Mouse (Mus musculus): ENCODE results near the gene Kctd3. TPM values are rescaled to one million over a fixed set of nuclear protein-coding genes. Genes with fewer than 3 reads are reported as not detected.

The Kctd3 gene
- polyA plus RNA-seq (2015; fragmentation: Nextera tagmentation; extraction: Ambion mirVana), result 34.4 and 36.2 TPM in 2 replicates

DNA sequence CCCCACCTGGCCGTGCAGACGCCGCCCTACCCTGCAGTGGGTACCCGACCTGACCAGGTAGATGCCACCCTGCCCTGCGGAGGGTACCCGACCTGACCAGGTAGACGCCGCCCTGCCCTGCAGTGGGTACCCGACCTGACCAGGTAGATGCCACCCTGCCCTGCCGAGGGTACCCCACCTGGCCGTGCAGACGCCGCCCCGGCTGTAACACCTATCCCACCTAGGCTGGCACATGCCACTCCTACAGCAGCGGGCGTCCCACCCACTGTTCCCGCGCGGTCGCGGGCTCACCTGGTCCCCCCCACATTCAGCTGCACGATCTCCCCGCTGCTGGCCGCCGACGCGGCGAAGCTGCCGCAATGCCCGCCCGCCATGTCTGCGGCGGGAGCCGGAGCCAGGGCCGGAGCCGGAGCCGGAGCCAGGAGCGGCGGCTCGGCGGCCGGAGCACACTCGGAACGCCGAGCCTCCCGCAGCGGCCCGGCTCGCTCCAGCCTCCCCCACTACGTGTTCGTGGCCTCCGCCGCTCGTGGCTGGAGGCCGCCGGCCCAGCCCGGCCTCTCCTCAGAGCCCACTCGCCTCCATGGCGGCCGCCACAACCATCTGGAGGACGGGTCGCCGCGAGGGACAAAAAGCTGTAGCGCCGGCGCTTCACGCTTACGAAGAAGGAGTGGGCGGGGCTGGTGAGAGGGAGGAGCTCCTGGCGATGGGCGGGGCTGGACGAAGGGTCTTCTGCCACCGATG, at the start of gene Kctd3:
Gene Kctd3 (minus strand): TSS at position 603 of the 741 bp plus-strand sequence.
- ATAC-seq (ENCODE audit: low FRiP score), result peak; percentile 92

DNA sequence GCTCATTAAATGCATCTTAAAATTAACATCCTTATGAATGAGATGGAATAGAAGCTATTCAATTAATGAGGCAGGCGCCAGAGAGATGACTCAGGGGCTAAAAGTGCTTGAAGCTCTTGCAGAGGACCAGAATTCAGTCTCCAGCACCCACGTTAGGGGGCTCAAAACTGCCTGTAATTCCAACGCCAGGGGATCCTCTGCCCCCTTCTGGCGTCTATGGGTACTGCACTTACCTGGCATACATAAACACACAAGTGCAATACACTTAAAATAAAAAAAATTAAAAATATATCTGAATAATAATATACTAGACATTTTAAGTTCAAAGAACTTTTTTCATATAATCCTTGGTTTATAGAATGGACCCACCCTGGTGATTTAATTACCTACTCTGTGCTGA, 49.8 kb upstream of the Kctd3 start:
- H3K27ac ChIP-seq, result no peak overlapping the region
- H3K9ac ChIP-seq, result no peak overlapping the region
- no peaks in the 10 kb centered on the region for H3K9me3 ChIP-seq
- no peak overlapping the region for H3K4me3 ChIP-seq
- no peaks in the 10 kb centered on the region for H3K36me3 ChIP-seq
- WGBS, result 61% methylated on average over 4 of the region's 4 CpGs
- ATAC-seq (ENCODE audit: low FRiP score), result no peak
- H3K4me1 ChIP-seq (replicated peaks), result no peaks in the 10 kb centered on the region
- H3K4me2 ChIP-seq, result no peak overlapping the region
- H3K27me3 ChIP-seq, result no peaks in the 10 kb centered on the region

More for the DNA sequence above, at the start of gene Kctd3:
- under 1% methylated on average over 66 of the region's 74 CpGs for WGBS
- H3K27me3 ChIP-seq, result 0 out of 2 replicates have a peak, but pooled peaks cover 7% of the 10 kb centered on the region
- H3K36me3 ChIP-seq, result no peaks in the 10 kb centered on the region; the same call in 1 of the 2 replicates
- peak within 1 kb of the TSS; percentile 93 for H3K4me3 ChIP-seq
- H3K4me2 ChIP-seq, result peak within 1 kb of the TSS; percentile 95
- no peaks in the 10 kb centered on the region for H3K9me3 ChIP-seq
- peaks cover 30% of the 10 kb centered on the region for H3K4me1 ChIP-seq (replicated peaks)
- peak within 1 kb of the TSS; percentile 73 for H3K27ac ChIP-seq
- H3K9ac ChIP-seq, result peak within 1 kb of the TSS; percentile 96

DNA sequence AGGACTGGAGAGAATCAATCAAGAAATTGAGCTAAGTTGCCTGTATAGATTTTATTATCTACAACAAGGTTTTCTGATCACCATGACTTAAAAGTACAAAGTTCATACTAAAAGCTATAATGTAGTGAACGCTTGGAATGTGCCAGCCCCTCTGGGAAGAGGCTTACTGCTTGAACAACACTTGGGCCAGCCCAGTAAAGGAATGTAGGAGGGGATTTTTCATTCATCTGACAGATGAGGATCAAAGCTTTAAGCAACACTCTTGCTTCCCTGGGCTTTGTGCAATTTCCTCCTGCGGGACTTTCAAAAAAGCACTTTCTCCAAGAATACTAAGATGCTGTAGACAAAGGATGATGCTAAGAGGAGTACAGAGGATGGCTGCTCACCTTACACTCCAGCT, 48.3 kb upstream of the Kctd3 start:
- 70% methylated on average over 2 of the region's 2 CpGs for WGBS

GRCm38 (mm10) chr1:189054941-189055551, 47.4 kb upstream of the Kctd3 start:
- Histone ChIP-seq H3K27me3 (no peaks in the 10 kb centered on the region), H3K4me3 (no peak overlapping the region), H3K36me3 (no peaks in the 10 kb centered on the region), H3K4me1 (replicated peaks) (no peaks in the 10 kb centered on the region), H3K9ac (no peak overlapping the region), H3K4me2 (no peak overlapping the region), H3K9me3 (no peaks in the 10 kb centered on the region), H3K27ac (no peak overlapping the region)
- WGBS, result 89% methylated on average over 8 of the region's 8 CpGs
- ATAC-seq (ENCODE audit: low FRiP score), result no peak

More for the DNA sequence above, 48.3 kb upstream of the Kctd3 start:
- Histone ChIP-seq H3K4me3 (no peak overlapping the region), H3K27me3 (no peaks in the 10 kb centered on the region), H3K36me3 (no peaks in the 10 kb centered on the region), H3K4me1 (replicated peaks) (no peaks in the 10 kb centered on the region), H3K9me3 (no peaks in the 10 kb centered on the region), H3K27ac (no peak overlapping the region), H3K9ac (no peak overlapping the region), H3K4me2 (no peak overlapping the region)
- no peak for ATAC-seq (ENCODE audit: low FRiP score)

DNA sequence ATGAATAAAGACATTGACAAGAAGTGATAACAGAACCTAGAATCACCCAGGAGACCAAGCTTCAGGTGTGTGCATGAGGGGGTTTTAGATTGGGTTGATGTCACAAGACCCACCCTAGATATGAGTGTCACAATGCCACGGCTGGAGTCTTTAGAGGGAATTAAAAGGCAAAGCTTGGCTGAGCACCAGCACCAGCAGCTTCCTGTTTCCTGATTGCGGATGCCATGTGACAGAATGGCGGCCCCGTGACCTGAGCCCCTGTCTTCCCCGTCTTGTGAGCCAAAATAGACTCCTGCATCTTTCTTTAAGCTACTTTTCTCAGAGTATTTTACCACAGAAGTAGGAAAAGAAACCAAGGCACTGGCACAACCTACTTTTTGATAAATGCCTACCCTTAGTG, 46.5 kb upstream of the Kctd3 start:
- H3K9ac ChIP-seq, result no peak overlapping the region
- no peak for ATAC-seq (ENCODE audit: low FRiP score)
- no peak overlapping the region for H3K4me2 ChIP-seq
- no peaks in the 10 kb centered on the region for H3K27me3 ChIP-seq
- no peak overlapping the region for H3K27ac ChIP-seq
- H3K4me3 ChIP-seq, result no peak overlapping the region
- H3K4me1 ChIP-seq (replicated peaks), result no peaks in the 10 kb centered on the region
- H3K36me3 ChIP-seq, result no peaks in the 10 kb centered on the region
- no peaks in the 10 kb centered on the region for H3K9me3 ChIP-seq
- WGBS, result 73% methylated on average over 5 of the region's 5 CpGs

GRCm38 (mm10) chr1:189052189-189052588, 44.5 kb upstream of the Kctd3 start:
- H3K27ac ChIP-seq, result no peak overlapping the region
- no peaks in the 10 kb centered on the region for H3K36me3 ChIP-seq
- H3K9me3 ChIP-seq, result no peaks in the 10 kb centered on the region
- no peak overlapping the region for H3K4me2 ChIP-seq
- ATAC-seq (ENCODE audit: low FRiP score), result no peak
- WGBS, result 79% methylated on average over 4 of the region's 4 CpGs
- H3K27me3 ChIP-seq, result no peaks in the 10 kb centered on the region
- no peak overlapping the region for H3K4me3 ChIP-seq
- H3K4me1 ChIP-seq (replicated peaks), result no peaks in the 10 kb centered on the region
- H3K9ac ChIP-seq, result no peak overlapping the region

DNA sequence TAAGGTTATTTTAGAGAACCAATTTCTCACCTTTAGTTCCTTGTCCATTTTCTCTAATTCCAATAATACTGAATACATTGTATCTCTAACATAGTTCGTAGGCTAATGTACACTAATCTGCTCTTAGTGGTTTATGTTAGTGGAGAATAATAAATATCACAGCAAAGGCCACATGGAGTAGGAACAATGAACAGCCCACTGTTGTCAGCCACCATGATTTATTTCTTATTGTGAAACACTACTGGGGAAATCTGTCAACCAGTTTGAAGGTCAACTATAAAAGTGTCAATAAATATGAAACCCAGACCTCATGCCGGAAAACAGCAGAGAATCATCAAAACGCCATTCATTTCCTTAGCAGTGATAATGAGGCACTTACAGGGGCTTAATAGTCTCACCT, 42.5 kb upstream of the Kctd3 start:
- WGBS, result 87% methylated on average over 3 of the region's 3 CpGs

GRCm38 (mm10) chr1:189048331-189048730, 40.7 kb upstream of the Kctd3 start:
- Histone ChIP-seq H3K9me3 (no peaks in the 10 kb centered on the region), H3K9ac (no peak overlapping the region), H3K4me1 (replicated peaks) (no peaks in the 10 kb centered on the region), H3K4me2 (no peak overlapping the region), H3K27me3 (no peaks in the 10 kb centered on the region), H3K4me3 (no peak overlapping the region), H3K36me3 (no peaks in the 10 kb centered on the region), H3K27ac (no peak overlapping the region)
- ATAC-seq (ENCODE audit: low FRiP score), result no peak
- WGBS, result 94% methylated on average over 2 of the region's 2 CpGs

More for the DNA sequence above, 42.5 kb upstream of the Kctd3 start:
- H3K36me3 ChIP-seq, result no peaks in the 10 kb centered on the region
- H3K4me1 ChIP-seq (replicated peaks), result no peaks in the 10 kb centered on the region
- H3K4me2 ChIP-seq, result no peak overlapping the region
- H3K9me3 ChIP-seq, result no peaks in the 10 kb centered on the region
- no peak for ATAC-seq (ENCODE audit: low FRiP score)
- no peak overlapping the region for H3K27ac ChIP-seq
- no peaks in the 10 kb centered on the region for H3K27me3 ChIP-seq
- no peak overlapping the region for H3K4me3 ChIP-seq
- no peak overlapping the region for H3K9ac ChIP-seq

DNA sequence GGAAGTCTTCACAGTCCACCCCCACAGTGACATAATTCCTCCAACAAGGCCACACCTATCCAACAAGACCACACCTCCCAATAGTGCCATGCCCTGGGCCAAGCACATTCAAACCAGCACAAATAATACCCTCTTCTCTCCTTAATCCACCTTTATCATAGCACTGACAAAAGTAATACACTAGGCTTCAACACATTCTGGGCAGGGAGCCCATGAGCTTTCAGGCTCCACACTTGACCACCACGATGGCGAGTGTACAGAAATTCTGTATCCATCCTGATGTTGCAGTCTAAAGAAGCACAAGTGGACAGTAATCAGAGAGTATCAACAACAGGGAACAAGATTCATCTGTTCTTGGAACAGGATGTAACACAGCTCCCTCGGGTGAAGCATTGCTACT, 40.3 kb upstream of the Kctd3 start:
- Histone ChIP-seq H3K36me3 (no peaks in the 10 kb centered on the region), H3K9ac (no peak overlapping the region), H3K27me3 (no peaks in the 10 kb centered on the region), H3K4me3 (no peak overlapping the region), H3K4me2 (no peak overlapping the region), H3K4me1 (replicated peaks) (no peaks in the 10 kb centered on the region), H3K9me3 (no peaks in the 10 kb centered on the region), H3K27ac (no peak overlapping the region)
- no peak for ATAC-seq (ENCODE audit: low FRiP score)
- 88% methylated on average over 3 of the region's 3 CpGs for WGBS

DNA sequence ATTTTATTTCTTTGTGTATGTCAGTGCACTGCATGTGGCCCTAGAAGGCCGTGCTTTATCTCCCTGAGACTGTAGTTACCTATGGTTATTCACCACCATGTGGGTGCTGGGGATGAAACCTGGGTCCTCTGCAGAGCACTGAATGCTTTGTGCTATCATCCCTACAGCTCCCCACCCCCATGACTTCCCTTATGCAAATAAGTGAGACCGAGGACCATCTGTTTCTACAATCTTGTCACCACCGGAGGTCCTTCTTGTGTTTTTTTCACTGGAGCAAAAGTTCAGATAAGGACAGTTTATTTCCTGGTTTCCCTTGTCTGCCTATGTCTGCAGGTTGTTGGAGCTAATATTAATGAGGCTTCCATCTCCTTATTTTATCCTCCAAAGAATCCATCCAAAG, 39.2 kb upstream of the Kctd3 start:
- H3K27ac ChIP-seq, result no peak overlapping the region
- H3K4me3 ChIP-seq, result no peak overlapping the region
- WGBS, result 87% methylated on average over 3 of the region's 3 CpGs
- H3K4me1 ChIP-seq (replicated peaks), result no peaks in the 10 kb centered on the region
- no peak overlapping the region for H3K4me2 ChIP-seq
- no peaks in the 10 kb centered on the region for H3K9me3 ChIP-seq
- ATAC-seq (ENCODE audit: low FRiP score), result no peak
- no peaks in the 10 kb centered on the region for H3K27me3 ChIP-seq
- H3K9ac ChIP-seq, result no peak overlapping the region
- H3K36me3 ChIP-seq, result no peaks in the 10 kb centered on the region

DNA sequence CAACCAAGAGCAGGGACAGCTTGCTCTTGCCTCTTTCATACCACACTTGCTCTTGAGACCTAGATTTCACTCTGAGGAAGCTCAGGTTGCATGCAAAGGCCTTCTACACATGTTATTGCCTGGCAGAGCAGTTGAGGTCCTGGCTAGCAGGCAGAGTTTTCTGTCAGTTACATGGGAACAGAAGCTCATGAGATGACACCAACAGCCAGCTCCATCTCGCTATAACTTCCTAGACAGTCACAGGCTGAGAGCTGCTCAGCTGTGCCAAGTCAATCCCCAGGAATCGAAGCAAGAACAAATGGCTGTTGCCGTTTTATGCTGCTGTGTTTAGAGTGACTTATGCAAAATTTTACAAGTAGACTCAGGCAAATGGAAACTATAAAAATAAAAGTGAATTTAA, 38.7 kb upstream of the Kctd3 start:
- 85% methylated on average over 3 of the region's 3 CpGs for WGBS

DNA sequence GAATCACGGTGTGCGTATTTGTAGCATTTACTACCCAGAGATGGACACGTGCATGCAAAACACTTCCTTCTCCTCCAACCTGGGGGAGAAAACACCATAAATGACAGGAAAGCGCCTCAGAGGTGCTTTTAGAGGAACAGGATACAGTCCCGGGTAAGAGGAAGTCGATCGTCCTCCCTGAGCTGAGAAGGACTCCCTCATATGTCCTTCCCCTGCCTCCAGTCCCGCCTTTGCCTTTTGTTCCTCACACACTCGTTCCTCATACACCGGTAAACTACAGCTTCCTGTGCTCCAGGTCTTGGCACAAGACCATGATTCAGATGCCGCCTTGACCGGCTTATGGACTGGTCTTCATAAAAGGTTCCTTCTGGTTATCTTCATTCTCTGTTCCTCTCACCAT, 33.6 kb upstream of the Kctd3 start:
- Histone ChIP-seq H3K36me3 (no peaks in the 10 kb centered on the region), H3K4me3 (no peak overlapping the region), H3K9me3 (no peaks in the 10 kb centered on the region), H3K4me1 (replicated peaks) (no peaks in the 10 kb centered on the region), H3K27ac (no peak overlapping the region), H3K27me3 (no peaks in the 10 kb centered on the region), H3K9ac (no peak overlapping the region), H3K4me2 (no peak overlapping the region)
- 90% methylated on average over 12 of the region's 12 CpGs for WGBS
- ATAC-seq (ENCODE audit: low FRiP score), result no peak

More for the DNA sequence above, 38.7 kb upstream of the Kctd3 start:
- Histone ChIP-seq H3K27ac (no peak overlapping the region), H3K4me2 (no peak overlapping the region), H3K9ac (no peak overlapping the region), H3K4me1 (replicated peaks) (no peaks in the 10 kb centered on the region), H3K9me3 (no peaks in the 10 kb centered on the region), H3K4me3 (no peak overlapping the region), H3K36me3 (no peaks in the 10 kb centered on the region), H3K27me3 (no peaks in the 10 kb centered on the region)
- no peak for ATAC-seq (ENCODE audit: low FRiP score)

- H3K4me1 ChIP-seq (replicated peaks), result no peaks in the 10 kb centered on the region
- no peaks in the 10 kb centered on the region for H3K27me3 ChIP-seq
- H3K9me3 ChIP-seq, result no peaks in the 10 kb centered on the region
- H3K4me3 ChIP-seq, result no peak overlapping the region
- ATAC-seq (ENCODE audit: low FRiP score), result no peak
- H3K36me3 ChIP-seq, result no peaks in the 10 kb centered on the region
- WGBS, result 96% methylated on average over 5 of the region's 5 CpGs
- no peak overlapping the region for H3K9ac ChIP-seq
- no peak overlapping the region for H3K27ac ChIP-seq
- no peak overlapping the region for H3K4me2 ChIP-seq
Observed at GRCm38 (mm10) chr1:189039348-189039747, 31.7 kb upstream of the Kctd3 start.
